Mouse (Mus musculus): Measurements from ENCODE around the gene Pou5f1. TPM values are rescaled to one million over a fixed set of nuclear protein-coding genes. Genes with fewer than 3 reads are reported as not detected.

The Pou5f1 gene
- polyA plus RNA-seq, 1 experiment: 0.11 TPM

DNA sequence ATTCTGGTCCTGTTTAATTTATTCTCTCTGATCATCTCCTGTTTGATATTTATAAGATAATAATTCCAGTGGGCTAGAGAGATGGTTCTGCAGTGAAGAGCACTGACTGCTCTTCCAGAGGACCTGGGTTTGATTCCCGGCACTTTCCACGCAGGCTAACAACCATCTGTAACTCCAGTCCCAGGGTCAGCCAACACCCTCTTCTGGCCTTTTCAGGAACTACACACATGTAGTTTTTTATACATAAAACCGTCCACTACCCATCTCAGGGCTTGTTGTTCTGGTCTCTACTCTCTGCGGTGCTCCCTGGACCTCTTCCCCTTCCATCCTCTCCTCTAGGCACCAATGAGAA, 44.3 kb downstream of the Pou5f1 start:
- no peak for DNase-seq (ENCODE audit: low read depth)

DNA sequence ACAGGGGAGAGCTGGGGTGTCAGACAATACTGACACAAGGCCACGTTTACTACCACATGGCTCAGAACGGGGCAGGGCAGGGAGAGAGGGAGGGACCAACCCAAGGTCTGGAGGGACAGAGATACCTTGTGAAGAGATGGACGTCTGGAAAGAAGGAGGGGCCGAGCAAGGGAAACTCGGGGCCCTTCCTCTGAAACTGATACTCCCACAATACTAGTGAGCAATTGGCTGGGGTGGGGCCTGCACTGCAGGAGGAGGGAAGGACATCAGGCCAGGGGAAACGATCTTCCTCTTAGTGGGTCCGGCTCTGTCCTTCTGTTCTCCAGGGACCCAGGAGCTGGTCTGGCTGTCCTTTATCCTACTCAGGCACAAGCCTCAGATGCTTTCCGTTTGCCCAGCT, 45.1 kb downstream of the Pou5f1 start:
- DNase-seq (ENCODE audit: low read depth): no peak

DNA sequence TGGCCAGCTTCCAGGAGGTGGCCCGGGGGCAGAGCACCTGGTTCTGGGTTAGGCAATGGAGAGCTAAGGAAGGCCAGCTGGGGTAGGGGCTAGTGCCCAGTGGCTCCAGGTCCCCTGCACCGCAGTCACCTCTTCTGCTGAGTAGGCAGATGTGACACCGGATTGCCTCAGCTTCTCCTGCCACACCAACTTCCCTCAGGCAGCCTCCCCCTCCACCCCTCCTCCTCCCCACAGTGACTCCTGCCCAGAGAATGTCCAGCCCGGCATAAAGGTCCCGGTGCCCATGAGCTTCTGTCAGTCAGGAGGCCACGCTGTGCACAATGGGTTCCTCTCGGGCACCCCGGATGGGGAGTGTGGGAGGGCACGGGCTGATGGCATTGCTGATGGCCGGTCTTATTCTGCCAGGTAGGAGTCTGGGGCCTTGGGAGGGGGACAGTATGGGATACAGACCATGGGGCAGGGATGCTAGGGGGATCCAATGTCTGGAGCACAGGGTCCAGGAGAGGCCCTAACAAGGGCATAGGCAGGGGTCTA, 46.1 kb downstream of the Pou5f1 start, which contains the start of gene Cdsn:
Cdsn (plus strand) TSS at position 248 of the 534 bp plus-strand sequence.
- no peak for DNase-seq (ENCODE audit: low read depth)

DNA sequence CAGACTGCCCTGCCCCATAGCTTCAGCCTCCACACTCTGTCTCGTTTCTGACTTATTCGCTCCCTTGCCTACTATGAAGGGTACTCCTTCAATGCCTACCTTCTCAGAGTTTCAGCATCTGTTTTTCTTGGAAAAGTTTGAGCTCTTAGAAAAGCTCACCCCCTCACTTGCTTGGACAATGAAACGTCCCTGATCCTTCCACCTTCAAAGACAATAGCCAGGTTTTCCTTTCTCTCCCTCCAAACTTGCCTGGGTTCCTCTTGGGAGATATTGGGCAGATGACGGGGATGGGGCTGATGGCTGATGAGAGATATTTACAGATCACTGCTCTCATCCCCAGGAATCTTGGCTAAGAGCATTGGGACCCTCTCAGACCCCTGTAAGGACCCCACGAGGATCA, 48.5 kb downstream of the Pou5f1 start:
- DNase-seq (ENCODE audit: low read depth): no peak

DNA sequence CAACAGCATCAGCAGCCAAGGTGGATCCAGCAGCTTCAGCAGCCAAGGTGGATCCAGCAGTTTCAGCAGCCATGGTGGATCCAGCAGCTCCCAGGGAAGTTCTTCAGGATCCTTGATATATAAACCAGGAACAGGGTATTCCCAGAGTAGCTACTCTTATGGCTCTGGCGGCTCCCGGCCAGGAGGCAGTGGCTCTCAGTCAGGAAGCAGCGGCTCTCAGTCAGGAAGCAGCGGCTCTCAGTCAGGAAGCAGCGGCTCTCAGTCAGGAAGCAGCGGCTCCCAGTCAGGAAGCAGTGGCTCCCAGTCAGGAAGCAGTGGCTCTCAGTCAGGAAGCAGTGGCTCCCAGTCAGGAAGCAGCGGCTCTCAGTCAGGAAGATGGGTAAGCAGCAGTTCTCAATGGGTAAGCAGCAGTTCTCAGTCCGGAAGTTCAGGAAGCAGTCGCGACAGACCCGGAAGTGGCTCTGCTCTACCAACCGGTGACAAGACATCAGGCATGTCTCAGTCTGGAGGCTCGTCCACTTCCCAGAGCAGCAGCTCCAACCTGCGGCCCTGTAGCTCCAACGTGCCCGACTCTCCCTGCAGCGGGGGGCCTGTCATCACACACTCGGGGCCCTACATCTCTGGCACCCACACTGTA, 49.1 kb downstream of the Pou5f1 start:
- DNase-seq (ENCODE audit: low read depth): no peak

DNA sequence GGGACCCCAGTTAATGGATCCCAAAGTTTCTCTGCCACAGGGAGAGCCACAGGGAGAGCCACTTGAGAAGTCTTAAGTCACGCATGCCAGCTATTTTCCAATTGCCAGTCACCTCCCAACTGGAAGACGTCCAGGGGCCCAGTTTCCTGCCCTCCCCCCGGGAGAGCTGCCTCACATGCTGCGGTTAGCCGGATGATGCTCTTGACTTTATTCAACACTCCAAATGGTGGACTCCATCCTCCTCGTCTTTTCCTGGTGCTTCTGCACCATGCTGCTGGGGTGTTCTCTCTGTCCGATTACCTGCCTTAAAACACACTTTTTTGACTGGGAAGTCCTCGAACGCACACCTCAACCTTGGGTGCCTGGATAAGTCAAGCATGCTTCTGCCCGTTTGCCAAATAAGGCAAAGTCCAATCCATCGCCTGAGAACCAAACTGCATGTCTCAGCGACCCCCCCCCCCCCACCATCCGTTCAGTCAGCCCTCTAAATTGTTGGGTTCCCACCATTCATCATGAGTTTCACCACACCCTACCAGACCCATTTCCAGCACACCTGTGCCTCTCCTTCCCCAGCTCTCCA, 50.5 kb downstream of the Pou5f1 start:
- DNase-seq (ENCODE audit: low read depth): no peak

DNA sequence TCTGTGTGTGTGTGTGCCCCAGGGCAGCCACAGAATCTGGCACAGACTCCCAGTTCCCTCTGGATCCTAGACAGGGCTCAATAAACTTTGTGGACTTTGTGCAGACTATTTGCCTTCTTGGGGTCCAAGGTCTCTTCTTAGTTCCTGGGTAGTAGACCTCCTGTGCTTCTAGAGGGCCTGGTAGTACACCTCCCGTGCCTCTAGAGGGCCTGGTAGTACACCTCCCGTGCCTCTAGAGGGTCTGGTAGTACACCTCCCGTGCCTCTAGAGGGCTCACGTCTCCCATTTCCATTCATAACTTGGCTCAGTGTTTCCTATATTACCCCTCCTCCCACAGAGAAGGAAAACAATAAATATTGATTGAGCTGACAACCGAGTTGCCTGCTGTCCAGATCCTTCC, 51.0 kb downstream of the Pou5f1 start:
- DNase-seq (ENCODE audit: low read depth): no peak

DNA sequence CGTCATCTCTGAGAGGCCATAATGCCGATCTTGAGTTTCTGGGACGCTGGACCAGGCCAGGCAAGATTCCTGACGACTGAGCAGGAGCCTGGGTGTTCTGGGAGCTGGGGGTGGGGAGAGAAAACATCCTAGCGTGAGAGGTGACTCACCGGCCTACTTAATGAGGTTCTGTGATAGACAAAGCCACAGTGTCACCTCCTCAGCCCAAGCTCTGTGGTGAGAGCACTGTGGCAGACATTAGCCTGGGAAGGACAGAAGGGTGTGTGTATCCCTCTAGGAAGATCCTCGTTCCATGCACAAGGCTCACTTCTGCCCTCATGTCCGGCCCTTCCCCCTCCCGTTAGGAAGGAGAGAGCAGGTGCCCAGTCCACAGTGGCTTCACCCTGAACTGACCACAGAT, 51.5 kb downstream of the Pou5f1 start:
- no peak for DNase-seq (ENCODE audit: low read depth)

DNA sequence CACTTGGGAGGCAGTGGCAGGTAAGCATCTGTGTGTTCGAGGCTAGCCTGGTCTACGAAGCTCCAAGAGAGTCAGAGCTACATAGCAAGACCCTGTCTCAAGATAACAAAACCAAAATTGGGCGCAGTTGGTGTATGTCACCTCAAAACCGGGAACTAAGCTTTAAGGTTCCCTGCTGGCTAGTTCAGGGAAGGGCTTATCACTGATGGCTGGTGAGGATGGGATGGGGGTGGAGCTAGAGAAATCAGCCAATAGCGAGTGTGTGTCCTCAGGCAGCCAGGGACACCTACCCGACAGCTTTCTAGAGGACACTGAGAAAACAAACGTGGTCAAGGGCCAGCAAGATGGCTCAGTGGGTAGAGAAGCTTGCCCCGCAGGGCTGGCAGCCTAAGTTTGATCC, 52.4 kb downstream of the Pou5f1 start:
- DNase-seq (ENCODE audit: low read depth): no peak

Other genes with a start within 250 kb of the Pou5f1 start
- gene H2-D1, start 243.3 kb upstream of the Pou5f1 start, polyA plus RNA-seq (2012; rRNA removed): 753 and 887 TPM in 2 replicates
- gene H2-Q1, start 185.6 kb upstream of the Pou5f1 start, polyA plus RNA-seq (2012; rRNA removed): 0.04 and 0.05 TPM in 2 replicates
- gene H2-Q2, start 163.8 kb upstream of the Pou5f1 start, polyA plus RNA-seq (2012; rRNA removed): 2.1 and 2.3 TPM in 2 replicates
- 40.4 and 55.1 TPM in 2 replicates for gene H2-Q4, start 126.4 kb upstream of the Pou5f1 start, polyA plus RNA-seq (2012; rRNA removed)
- 18.6 and 33.9 TPM in 2 replicates for gene H2-Q6, start 81.2 kb upstream of the Pou5f1 start, polyA plus RNA-seq (2012; rRNA removed)
- gene H2-Q7, start 66.9 kb upstream of the Pou5f1 start, polyA plus RNA-seq (2012; rRNA removed): 40.0 and 56.7 TPM in 2 replicates
- 9.1 and 10.8 TPM in 2 replicates for gene H2-Q10, start 35.9 kb upstream of the Pou5f1 start, polyA plus RNA-seq (2012; rRNA removed)
- 5.5 and 7.4 TPM in 2 replicates for gene Tcf19, start 10.8 kb downstream of the Pou5f1 start, polyA plus RNA-seq (2012; rRNA removed)
- 6.2 and 6.8 TPM in 2 replicates for gene Cchcr1, start 11.1 kb downstream of the Pou5f1 start, polyA plus RNA-seq (2012; rRNA removed)
- gene Psors1c2, start 27.2 kb downstream of the Pou5f1 start, polyA plus RNA-seq (2012; rRNA removed): 0.15 TPM in 1 of 2 replicates, not detected in the other
- 37.0 and 43.5 TPM in 2 replicates for gene Cdsn, start 46.1 kb downstream of the Pou5f1 start, polyA plus RNA-seq (2012; rRNA removed)
- 1.3 and 7.4 TPM in 2 replicates for gene 2300002M23Rik, start 61.4 kb downstream of the Pou5f1 start, polyA plus RNA-seq (2012; rRNA removed)
- 0.89 and 1.1 TPM in 2 replicates for gene Sfta2, start 95.5 kb downstream of the Pou5f1 start, polyA plus RNA-seq (2012; rRNA removed)
- 0.76 and 6.3 TPM in 2 replicates for gene Gm9573, start 120.6 kb downstream of the Pou5f1 start, polyA plus RNA-seq (2012; rRNA removed)
- not detected in 2 replicates for gene Mucl3, start 137.7 kb downstream of the Pou5f1 start, polyA plus RNA-seq (2012; rRNA removed)
- gene Vars2, start 161.6 kb downstream of the Pou5f1 start, polyA plus RNA-seq (2012; rRNA removed): 16.6 and 21.5 TPM in 2 replicates
- gene Gtf2h4, start 167.7 kb downstream of the Pou5f1 start, polyA plus RNA-seq (2012; rRNA removed): 20.0 and 24.3 TPM in 2 replicates
- gene Ddr1, start 198.6 kb downstream of the Pou5f1 start, polyA plus RNA-seq (2012; rRNA removed): 53.2 and 61.8 TPM in 2 replicates